Mouse (Mus musculus) Patski (cell line): ENCODE measurements around the gene Stx4a. TPM values are rescaled to one million over a fixed set of nuclear protein-coding genes. Genes with fewer than 3 reads are reported as not detected.

Experiments
- ATAC-seq: fragments of 100-300 bp; one replicate; pipeline ENCODE4 v1.8.0; 2021
- CTCF ChIA-PET: fragments of 350-600 bp; sonication (Branson Sonifier 250); formaldehyde crosslinking; loops from one replicate; lab custom pipeline; 2022; ENCODE audit warnings: inconsistent platforms; lab: Charles Lee
- POLR2A ChIA-PET: fragments of 350-600 bp; sonication (Branson Sonifier 250); formaldehyde crosslinking; loops from one replicate; lab custom pipeline; 2022; ENCODE audit warnings: antibody characterized with exemption, inconsistent platforms; lab: Charles Lee
- DNase-seq: peaks from one replicate; pipeline ENCODE4 v3.0.0-alpha.2; 2011; ENCODE audit warnings: low read depth, low spot score
- H3K27me3 ChIP-seq: fragments of 371-371 bp; one replicate; pipeline ENCODE4 v1.5.1; 2021
- CTCF ChIP-seq: fragments of 100-300 bp; IDR thresholded peaks from one replicate; pipeline ENCODE4 v1.5.1; 2021
- in situ Hi-C: fragments of 300-500 bp; cut with MboI; formaldehyde crosslinking; loops from 3 replicates; pipeline ENCODE4 v1.11.1; 2018; ENCODE audit warnings: low pct_unique_long_range_greater_than_20kb, mixed read lengths
- polyA plus RNA-seq: library from polyadenylated mRNA; unstranded; gene quantifications from one replicate; pipeline ENCODE4 v1.2.3, GENCODE M21; 2021

Gene Stx4a
- polyA plus RNA-seq, 1 experiment from 2014 or later = 133 TPM

- no peaks in the 10 kb centered on the region for H3K27me3 ChIP-seq
- ATAC-seq = no peak
- peak; percentile 69 for TF ChIP-seq CTCF
- ChIA-PET POLR2A (no interaction called here), CTCF (interaction anchor here (1.6 to 2.2 kb wide), 2 partner anchors 15 to 25 kb away, joined by 4 to 6 read pairs; no protein-coding TSS in a partner anchor)
- in situ Hi-C loops = no loop called here
- no peak for DNase-seq
Observed at GRCm38 (mm10) chr7:127896384-127896783, 72.3 kb downstream of the Stx4a start.

GRCm38 (mm10) chr7:127897542-127897941 lies 73.4 kb downstream of the Stx4a start:
- ChIA-PET POLR2A (no interaction called here), CTCF (interaction anchor here (1.6 kb wide), 1 partner anchor 13 kb away, joined by 4 read pairs; no protein-coding TSS in a partner anchor)
- DNase-seq = no peak
- TF ChIP-seq CTCF = no peak
- H3K27me3 ChIP-seq = no peaks in the 10 kb centered on the region
- ATAC-seq = no peak
- in situ Hi-C loops = no loop called here

- in situ Hi-C loops = no loop called here
Observed at GRCm38 (mm10) chr7:127898179-127898956, 74.3 kb downstream of the Stx4a start.

More at GRCm38 (mm10) chr7:127898179-127898956, 74.3 kb downstream of the Stx4a start:
- ChIA-PET POLR2A (no interaction called here), CTCF (no interaction called here)
- no peak for TF ChIP-seq CTCF
- H3K27me3 ChIP-seq = no peaks in the 10 kb centered on the region
- ATAC-seq (no peak), DNase-seq (no peak)

Other genes with a start within 250 kb of the Stx4a start
- gene Ccdc189, start 235.7 kb upstream of the Stx4a start, polyA plus RNA-seq = 22.0 TPM
- 42.7 TPM for gene Rnf40, start 235.5 kb upstream of the Stx4a start, polyA plus RNA-seq
- 20.6 TPM for gene Zfp629, start 208.5 kb upstream of the Stx4a start, polyA plus RNA-seq
- 53.6 TPM for gene Bcl7c, start 115.4 kb upstream of the Stx4a start, polyA plus RNA-seq
- gene Ctf1, start 111.6 kb upstream of the Stx4a start, polyA plus RNA-seq = 10.8 TPM
- gene Ctf2, start 92.1 kb upstream of the Stx4a start, polyA plus RNA-seq = 0.09 TPM
- 38.6 TPM for gene Fbxl19, start 79.8 kb upstream of the Stx4a start, polyA plus RNA-seq
- 25.8 TPM for gene Orai3, start 54.5 kb upstream of the Stx4a start, polyA plus RNA-seq
- 30.0 TPM for gene Setd1a, start 47.6 kb upstream of the Stx4a start, polyA plus RNA-seq
- gene Gm49388, start 38.7 kb upstream of the Stx4a start, polyA plus RNA-seq = 4.5 TPM
- 30.1 TPM for gene Hsd3b7, start 23.7 kb upstream of the Stx4a start, polyA plus RNA-seq
- 0.23 TPM for gene Stx1b, start 255 bp downstream of the Stx4a start, polyA plus RNA-seq
- gene Zfp646, start 51.9 kb downstream of the Stx4a start, polyA plus RNA-seq = 22.3 TPM
- 8.9 TPM for gene Zfp668, start 52.5 kb downstream of the Stx4a start, polyA plus RNA-seq
- gene Prss53, start 66.7 kb downstream of the Stx4a start, polyA plus RNA-seq = 0.45 TPM
- gene Gm21974, start 71.2 kb downstream of the Stx4a start, polyA plus RNA-seq = not detected
- 77.0 TPM for gene Vkorc1, start 71.3 kb downstream of the Stx4a start, polyA plus RNA-seq
- 75.7 TPM for gene Bckdk, start 79.8 kb downstream of the Stx4a start, polyA plus RNA-seq
- 22.1 TPM for gene Kat8, start 88.2 kb downstream of the Stx4a start, polyA plus RNA-seq
- gene Prss8, start 105.8 kb downstream of the Stx4a start, polyA plus RNA-seq = 0.05 TPM
- 6.8 TPM for gene Prss36, start 122.4 kb downstream of the Stx4a start, polyA plus RNA-seq
- 469 TPM for gene Fus, start 143.2 kb downstream of the Stx4a start, polyA plus RNA-seq
- 0.10 TPM for gene Pycard, start 169.6 kb downstream of the Stx4a start, polyA plus RNA-seq
- 0.17 TPM for gene Trim72, start 179.7 kb downstream of the Stx4a start, polyA plus RNA-seq
- gene Itgam, start 238.3 kb downstream of the Stx4a start, polyA plus RNA-seq = not detected
- not detected for gene Gm49368, start 238.4 kb downstream of the Stx4a start, polyA plus RNA-seq